Mouse (Mus musculus): ENCODE measurements at regions not wholly inside any gene's neighbourhood (a gene's known extent, or its start where the extent isn't known, plus 50 kb on each side); places are given as distances from the start of the nearest gene placed in this dataset.

DNA sequence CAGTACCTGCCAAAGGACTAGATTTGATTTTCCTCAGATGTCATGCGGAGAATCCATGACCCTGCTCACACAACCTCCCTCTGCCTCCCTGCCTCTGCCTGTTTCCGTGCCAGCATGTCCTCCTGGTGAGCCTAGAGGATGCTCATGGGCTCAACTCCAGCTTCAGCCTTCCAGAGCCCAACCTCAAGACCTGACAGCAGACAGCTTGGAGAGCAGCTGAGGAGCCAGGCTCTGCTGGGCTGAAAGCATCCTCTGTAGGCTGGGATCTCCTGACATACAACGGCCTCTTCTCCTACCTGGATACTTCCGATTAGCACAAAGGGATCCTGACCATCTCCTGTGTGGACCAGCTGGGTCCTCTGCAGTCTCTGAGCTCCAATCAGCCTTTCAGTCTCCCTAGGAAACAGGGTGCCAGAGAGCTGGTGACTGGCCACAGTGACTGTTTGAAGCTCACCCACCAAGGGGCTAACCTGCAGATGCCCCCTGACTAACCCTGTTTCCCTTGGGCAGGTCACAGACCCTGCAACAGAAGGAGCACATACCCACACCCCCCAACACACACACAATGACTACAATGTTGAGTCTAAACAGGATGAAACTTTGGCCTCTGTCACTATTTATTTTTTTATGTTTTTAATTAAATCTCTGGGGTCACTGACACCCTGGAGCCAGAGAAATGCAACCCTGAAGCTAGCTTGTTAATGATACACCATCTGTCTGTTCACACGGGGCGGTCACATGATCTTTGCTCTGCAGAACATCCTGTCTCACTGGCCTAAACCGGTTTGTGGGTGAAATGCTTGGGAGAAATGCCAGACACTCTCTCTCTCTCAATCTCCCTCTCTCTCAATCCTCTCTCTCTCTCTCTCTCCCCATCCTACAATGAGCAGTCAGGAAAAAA lies 93.8 kb upstream of the Slc45a1 start:
- TF ChIP-seq POLR2A (IDR thresholded peaks at IDR 0.05; ENCODE audit: borderline replicate concordance, extremely low read depth, insufficient read depth, insufficient read length, poor library complexity, severe bottlenecking), result no peak
- TF ChIP-seq CTCF (IDR thresholded peaks at IDR 0.05; ENCODE audit: borderline replicate concordance, extremely low read depth, insufficient read depth, insufficient read length), result no peak
